Comparison of ENCODE assay signal across 18 mouse cellular contexts in genomic region chr13:14667107-14667506, GRCm38 (mm10).
"Had no signal": no experiment of that assay in that cellular context is flagged by ENCODE, and none has a peak within 500 bp of the region (broad histone marks: within the 10 kb centered on the region; RNA-seq: fewer than 3 reads in every experiment).

No protein-coding gene starts in this region.

- H3K4me1 ChIP-seq: midbrain, embryonic 10.5 days; midbrain, embryonic 12.5 days; neural tube, embryonic 13.5 days; neural tube, embryonic 15.5 days had no signal

- H3K4me3 ChIP-seq: midbrain, embryonic 10.5 days; midbrain, embryonic 12.5 days; myocyte; neural tube, embryonic 13.5 days; neural tube, embryonic 15.5 days had no signal

- H3K36me3 ChIP-seq: midbrain, embryonic 10.5 days; midbrain, embryonic 12.5 days; neural tube, embryonic 13.5 days; neural tube, embryonic 15.5 days had no signal

- ATAC-seq: midbrain, embryonic 16.5 days had no signal

- DNase-seq: lung, embryonic 14.5 days; lung, postnatal 10 days; lung, postnatal 4 days; midbrain, embryonic 14.5 days; retina, postnatal 1 day; right cerebral cortex, adult 18-20 months; right cerebral cortex, postnatal 25 days; right cerebral cortex, postnatal 4 days; spleen, adult 18-20 months; thymus, adult 18-20 months; thymus, postnatal 14 days; thymus, postnatal 36 days had no signal

- H3K9ac ChIP-seq: lung, embryonic 14.5 days; midbrain, embryonic 12.5 days; neural tube, embryonic 13.5 days; neural tube, embryonic 15.5 days had no signal

- H3K27ac ChIP-seq: midbrain, embryonic 10.5 days; midbrain, embryonic 12.5 days; neural tube, embryonic 13.5 days; neural tube, embryonic 15.5 days had no signal

- H3K4me2 ChIP-seq: lung, embryonic 14.5 days; midbrain, embryonic 12.5 days; neural tube, embryonic 13.5 days; neural tube, embryonic 15.5 days had no signal

- H3K27me3 ChIP-seq: midbrain, embryonic 12.5 days; neural tube, embryonic 13.5 days; neural tube, embryonic 15.5 days had no signal

- H3K9me3 ChIP-seq: midbrain, embryonic 10.5 days; midbrain, embryonic 12.5 days; neural tube, embryonic 13.5 days; neural tube, embryonic 15.5 days had no signal
